Mouse (Mus musculus) forebrain, embryonic 14.5 days (tissue): ENCODE data around the gene Nrm. TPM values are rescaled to one million over a fixed set of nuclear protein-coding genes. Genes with fewer than 3 reads are reported as not detected.

ENCODE experiments used
- ATAC-seq: fragments of 200-750 bp; cut with Nextera tagmentation; 2 replicates; pipeline ENCODE4 v1.8.0; 2017; ENCODE audit warnings: mild to moderate bottlenecking, moderate library complexity
- DNase-seq: peaks from one replicate; pipeline ENCODE4 v3.0.0-alpha.2; 2015; ENCODE audit warnings: low spot score
- H3K27ac ChIP-seq: fragments of 300-500 bp; sonication (generic); 2 replicates; pipeline ENCODE4 v1.5.1; 2014; ENCODE audit warnings: low read depth, mild to moderate bottlenecking, control low read depth, low read length, moderate library complexity
- H3K27me3 ChIP-seq: fragments of 300-500 bp; sonication (generic); replicated peaks from 2 replicates; pipeline ENCODE4 v1.6.1; 2014; ENCODE audit warnings: low read length, control low read depth, mixed read lengths; ENCODE audit not compliant: control insufficient read depth, insufficient read depth
- H3K36me3 ChIP-seq: fragments of 300-500 bp; sonication (generic); 2 replicates; pipeline ENCODE4 v1.6.1; 2014; ENCODE audit warnings: low read length, control low read depth; ENCODE audit not compliant: control insufficient read depth, insufficient read depth
- H3K4me1 ChIP-seq: fragments of 300-500 bp; sonication (generic); 2 replicates; pipeline ENCODE4 v1.6.1; 2014; ENCODE audit warnings: antibody characterized with exemption, low read length, control low read depth; ENCODE audit not compliant: control insufficient read depth, insufficient read depth
- H3K4me2 ChIP-seq: fragments of 300-500 bp; sonication (generic); 2 replicates; pipeline ENCODE4 v1.6.1; 2014; ENCODE audit warnings: mild to moderate bottlenecking, control low read depth, low read length
- H3K4me3 ChIP-seq: fragments of 300-500 bp; sonication (generic); 2 replicates; pipeline ENCODE4 v1.5.1; 2014; ENCODE audit warnings: low read depth, low read length, control low read depth
- H3K9ac ChIP-seq: fragments of 300-500 bp; sonication (generic); 2 replicates; pipeline ENCODE4 v1.6.1; 2014; ENCODE audit warnings: mild to moderate bottlenecking, low read length, control low read depth, moderate library complexity
- H3K9me3 ChIP-seq: fragments of 300-500 bp; sonication (generic); replicated peaks from 2 replicates; pipeline ENCODE4 v1.6.1; 2016; ENCODE audit warnings: low read length, control low read depth, mixed read lengths; ENCODE audit not compliant: control insufficient read depth
- WGBS: fragments of 180-500 bp; shearing (Covaris S2); extraction: QIAGEN DNeasy Blood & Tissue Kit; methylation state at CpG from one replicate; pipeline ENCODE4 v1.1.7; 2014; 5-methylcytosine and 5-hydroxymethylcytosine counted together
- polyA plus RNA-seq: library from polyadenylated mRNA; unstranded; fragments of >200 nt; fragmentation: Nextera tagmentation; extraction: Ambion mirVana; gene quantifications from 2 replicates; pipeline ENCODE4 v1.2.1, GENCODE M21; 2014

Nrm gene
- 23.9 and 29.6 TPM in 2 replicates for polyA plus RNA-seq

GRCm38 (mm10) chr17:35861198-35861857, at the start of gene Nrm:
Gene Nrm (plus strand): TSS chr17:35861318.
- Histone ChIP-seq H3K9ac (peak within 1 kb of the TSS; percentile 77), H3K9me3 (no peaks in the 10 kb centered on the region), H3K27ac (peak within 1 kb of the TSS; percentile 95), H3K4me1 (peaks cover 3% of the 10 kb centered on the region; the same call in 1 of the 2 replicates), H3K4me3 (peak within 1 kb of the TSS; percentile 71), H3K36me3 (peaks cover 28% of the 10 kb centered on the region), H3K4me2 (peak within 1 kb of the TSS; percentile 57), H3K27me3 (no peaks in the 10 kb centered on the region)
- under 1% methylated on average over 47 of the region's 47 CpGs for WGBS
- ATAC-seq (peak; percentile 92), DNase-seq (peak; percentile 95)

- no peaks in the 10 kb centered on the region for H3K9me3 ChIP-seq
- no peak overlapping the region for H3K4me2 ChIP-seq
- H3K36me3 ChIP-seq, result no peaks in the 10 kb centered on the region
- peaks cover 7% of the 10 kb centered on the region; the same call in 1 of the 2 replicates for H3K4me1 ChIP-seq
- no peak overlapping the region for H3K4me3 ChIP-seq
- DNase-seq (no peak), ATAC-seq (no peak)
- 79% methylated on average over 5 of the region's 5 CpGs for WGBS
- H3K27ac ChIP-seq, result no peak overlapping the region
- H3K27me3 ChIP-seq, result no peaks in the 10 kb centered on the region
- no peak overlapping the region for H3K9ac ChIP-seq
Observed at GRCm38 (mm10) chr17:35812307-35812706, 48.8 kb upstream of the Nrm start.

GRCm38 (mm10) chr17:35812736-35813135, 48.4 kb upstream of the Nrm start:
- Histone ChIP-seq H3K27ac (no peak overlapping the region), H3K4me3 (no peak overlapping the region), H3K4me1 (peaks cover 7% of the 10 kb centered on the region; the same call in 1 of the 2 replicates), H3K36me3 (no peaks in the 10 kb centered on the region), H3K9me3 (no peaks in the 10 kb centered on the region), H3K4me2 (no peak overlapping the region), H3K9ac (no peak overlapping the region), H3K27me3 (no peaks in the 10 kb centered on the region)
- WGBS, result 72% methylated on average over 6 of the region's 6 CpGs
- DNase-seq, result no peak
- no peak for ATAC-seq

GRCm38 (mm10) chr17:35813245-35813647, 47.9 kb upstream of the Nrm start:
- H3K4me3 ChIP-seq, result no peak overlapping the region
- H3K27me3 ChIP-seq, result no peaks in the 10 kb centered on the region
- H3K9ac ChIP-seq, result 0 out of 2 replicates have a peak overlapping the region, but pooled peaks have one; percentile 8
- H3K4me2 ChIP-seq, result no peak overlapping the region
- H3K4me1 ChIP-seq, result peaks cover 7% of the 10 kb centered on the region; the same call in 1 of the 2 replicates
- DNase-seq, result peak; percentile 84
- peak; percentile 58 for ATAC-seq
- H3K9me3 ChIP-seq, result no peaks in the 10 kb centered on the region
- WGBS, result 36% methylated on average over 7 of the region's 7 CpGs
- H3K36me3 ChIP-seq, result no peaks in the 10 kb centered on the region
- peak overlapping the region; percentile 30; the same call in 1 of the 2 replicates for H3K27ac ChIP-seq

GRCm38 (mm10) chr17:35813653-35814052, 47.5 kb upstream of the Nrm start:
- no peak overlapping the region for H3K4me2 ChIP-seq
- no peaks in the 10 kb centered on the region for H3K27me3 ChIP-seq
- no peak overlapping the region for H3K4me3 ChIP-seq
- no peaks in the 10 kb centered on the region for H3K9me3 ChIP-seq
- 0 out of 2 replicates have a peak overlapping the region, but pooled peaks have one; percentile 8 for H3K9ac ChIP-seq
- 0 out of 2 replicates have a peak, but pooled peaks have one; percentile 12 for ATAC-seq
- DNase-seq, result no peak
- peak overlapping the region; percentile 30; the same call in 1 of the 2 replicates for H3K27ac ChIP-seq
- WGBS, result 83% methylated on average over 7 of the region's 7 CpGs
- H3K4me1 ChIP-seq, result peaks cover 7% of the 10 kb centered on the region; the same call in 1 of the 2 replicates
- H3K36me3 ChIP-seq, result no peaks in the 10 kb centered on the region

GRCm38 (mm10) chr17:35814678-35815077, 46.4 kb upstream of the Nrm start:
- Histone ChIP-seq H3K9me3 (no peaks in the 10 kb centered on the region), H3K4me3 (no peak overlapping the region), H3K9ac (no peak overlapping the region), H3K36me3 (no peaks in the 10 kb centered on the region), H3K4me2 (no peak overlapping the region), H3K4me1 (peaks cover 7% of the 10 kb centered on the region; the same call in 1 of the 2 replicates), H3K27ac (no peak overlapping the region), H3K27me3 (no peaks in the 10 kb centered on the region)
- no peak for ATAC-seq
- WGBS, result 71% methylated on average over 6 of the region's 6 CpGs
- no peak for DNase-seq

GRCm38 (mm10) chr17:35815836-35816235, 45.3 kb upstream of the Nrm start:
- H3K9me3 ChIP-seq, result no peaks in the 10 kb centered on the region
- H3K36me3 ChIP-seq, result no peaks in the 10 kb centered on the region
- peaks cover 9% of the 10 kb centered on the region for H3K4me1 ChIP-seq
- DNase-seq (no peak), ATAC-seq (no peak)
- no peak overlapping the region for H3K27ac ChIP-seq
- 77% methylated on average over 7 of the region's 7 CpGs for WGBS
- H3K4me2 ChIP-seq, result no peak overlapping the region
- no peak overlapping the region for H3K4me3 ChIP-seq
- H3K9ac ChIP-seq, result no peak overlapping the region
- no peaks in the 10 kb centered on the region; the same call in 1 of the 2 replicates for H3K27me3 ChIP-seq

GRCm38 (mm10) chr17:35816686-35817085, 44.4 kb upstream of the Nrm start:
- Histone ChIP-seq H3K9me3 (no peaks in the 10 kb centered on the region), H3K4me3 (no peak overlapping the region), H3K4me2 (no peak overlapping the region), H3K4me1 (peaks cover 12% of the 10 kb centered on the region), H3K36me3 (no peaks in the 10 kb centered on the region), H3K9ac (no peak overlapping the region), H3K27ac (no peak overlapping the region), H3K27me3 (no peaks in the 10 kb centered on the region; the same call in 1 of the 2 replicates)
- no peak for DNase-seq
- 39% methylated on average over 12 of the region's 14 CpGs for WGBS
- no peak for ATAC-seq

GRCm38 (mm10) chr17:35817226-35817625, 43.9 kb upstream of the Nrm start:
- WGBS, result 63% methylated on average over 10 of the region's 10 CpGs
- no peaks in the 10 kb centered on the region for H3K9me3 ChIP-seq
- no peak overlapping the region for H3K9ac ChIP-seq
- H3K4me1 ChIP-seq, result peaks cover 16% of the 10 kb centered on the region
- H3K36me3 ChIP-seq, result no peaks in the 10 kb centered on the region
- no peak overlapping the region for H3K27ac ChIP-seq
- ATAC-seq, result no peak
- no peak overlapping the region for H3K4me2 ChIP-seq
- DNase-seq, result no peak
- H3K4me3 ChIP-seq, result no peak overlapping the region
- no peaks in the 10 kb centered on the region; the same call in 1 of the 2 replicates for H3K27me3 ChIP-seq
